Mouse (Mus musculus) kidney, adult 2 months (tissue): Measurements from ENCODE around the gene Hoxa13. TPM values are rescaled to one million over a fixed set of nuclear protein-coding genes. Genes with fewer than 3 reads are reported as not detected.

Experiments used
- DNase-seq: peaks from one replicate; pipeline ENCODE4 v3.0.0; 2021
- H3K27ac ChIP-seq: fragments of 200-500 bp; 2 replicates; pipeline ENCODE4 v1.5.1; 2012; ENCODE audit warnings: low read depth, low read length, control low read depth, inconsistent platforms; ENCODE audit not compliant: insufficient read depth
- H3K27me3 ChIP-seq: fragments of 200-500 bp; replicated peaks from 2 replicates; pipeline ENCODE4 v1.6.1; 2012; ENCODE audit warnings: mild to moderate bottlenecking, moderate library complexity, low read length, inconsistent platforms; ENCODE audit not compliant: control insufficient read depth, insufficient read depth
- H3K36me3 ChIP-seq: fragments of 200-500 bp; 2 replicates; pipeline ENCODE4 v1.6.1; 2012; ENCODE audit warnings: mild to moderate bottlenecking, moderate library complexity, low read length, inconsistent platforms; ENCODE audit not compliant: control insufficient read depth, insufficient read depth
- H3K4me1 ChIP-seq: fragments of 200-500 bp; 2 replicates; pipeline ENCODE4 v1.6.1; 2011; ENCODE audit warnings: low read length; ENCODE audit not compliant: control insufficient read depth, insufficient read depth
- H3K4me3 ChIP-seq: fragments of 200-500 bp; 2 replicates; pipeline ENCODE4 v1.5.1; 2011; ENCODE audit warnings: mild to moderate bottlenecking, low read depth, low read length, control low read depth; ENCODE audit not compliant: insufficient read depth
- CTCF ChIP-seq: fragments of 200-500 bp; conservative IDR thresholded peaks from 2 replicates; pipeline ENCODE4 v1.5.1; 2011; ENCODE audit warnings: low read depth, mild to moderate bottlenecking, control low read depth, low read length, moderate library complexity, mixed read lengths; ENCODE audit not compliant: insufficient read depth, insufficient read length
- POLR2A ChIP-seq: fragments of 200-500 bp; IDR thresholded peaks from one replicate; pipeline ENCODE4 v1.6.1; 2011; ENCODE audit warnings: low read depth, low read length, control low read depth
- WGBS: fragments of 180-500 bp; shearing (Covaris S2); methylation state at CpG from one replicate; pipeline ENCODE4 v1.1.7; 2018; 5-methylcytosine and 5-hydroxymethylcytosine counted together
- polyA plus RNA-seq: library from polyadenylated mRNA; depleted of rRNA; stranded (reverse); fragments of >200 nt; gene quantifications from 2 replicates; pipeline ENCODE4 v1.2.3, GENCODE M21; 2012

Gene Hoxa13
- polyA plus RNA-seq, 1 experiment = not detected

GRCm38 (mm10) chr6:52215771-52216535 is 44.7 kb downstream of the Hoxa13 start:
- DNase-seq = peak; percentile 64
- TF ChIP-seq CTCF (no peak), POLR2A (no peak)
- H3K4me3 ChIP-seq = peak overlapping the region; percentile 55
- H3K36me3 ChIP-seq = no peaks in the 10 kb centered on the region
- WGBS = 16% methylated on average over 30 of the region's 30 CpGs
- H3K27ac ChIP-seq = peak overlapping the region; percentile 94
- H3K4me1 ChIP-seq = 0 out of 2 replicates have a peak, but pooled peaks cover 12% of the 10 kb centered on the region
- H3K27me3 ChIP-seq = no peaks in the 10 kb centered on the region

- H3K4me3 ChIP-seq = no peak overlapping the region
- H3K4me1 ChIP-seq = 0 out of 2 replicates have a peak, but pooled peaks cover 14% of the 10 kb centered on the region
- peak overlapping the region; percentile 29; the same call in 1 of the 2 replicates for H3K27ac ChIP-seq
- no peaks in the 10 kb centered on the region for H3K27me3 ChIP-seq
- 66% methylated on average over 3 of the region's 3 CpGs for WGBS
- TF ChIP-seq CTCF = no peak
- no peak for TF ChIP-seq POLR2A
- H3K36me3 ChIP-seq = no peaks in the 10 kb centered on the region
- peak; percentile 24 for DNase-seq
Observed at GRCm38 (mm10) chr6:52215070-52215469, 45.6 kb downstream of the Hoxa13 start.

GRCm38 (mm10) chr6:52214271-52214670 is 46.4 kb downstream of the Hoxa13 start:
- no peaks in the 10 kb centered on the region for H3K27me3 ChIP-seq
- DNase-seq = peak; percentile 41
- H3K4me3 ChIP-seq = no peak overlapping the region
- WGBS = 43% methylated on average over 5 of the region's 5 CpGs
- H3K4me1 ChIP-seq = peaks cover 20% of the 10 kb centered on the region
- H3K36me3 ChIP-seq = no peaks in the 10 kb centered on the region
- TF ChIP-seq CTCF = no peak
- no peak for TF ChIP-seq POLR2A
- H3K27ac ChIP-seq = peak overlapping the region; percentile 40; the same call in 1 of the 2 replicates

- no peaks in the 10 kb centered on the region for H3K27me3 ChIP-seq
- TF ChIP-seq CTCF = no peak
- peak; percentile 86 for TF ChIP-seq POLR2A
- peak within 1 kb of the TSS; percentile 99 for H3K27ac ChIP-seq
- H3K4me1 ChIP-seq = peaks cover 21% of the 10 kb centered on the region
- peak within 1 kb of the TSS; percentile 87 for H3K4me3 ChIP-seq
- peak; percentile 93 for DNase-seq
- 3% methylated on average over 38 of the region's 38 CpGs for WGBS
- no peaks in the 10 kb centered on the region for H3K36me3 ChIP-seq
Observed at GRCm38 (mm10) chr6:52213119-52213986, 47.3 kb downstream of the Hoxa13 start, which contains the start of the genes Hoxa3 and Gm28308. Gene Hoxa3, minus strand, starts transcription at chr6:52213336. Gene Gm28308, minus strand, starts transcription at chr6:52213339.

- no peak for TF ChIP-seq CTCF
- 1% methylated on average over 22 of the region's 22 CpGs for WGBS
- peak; percentile 87 for DNase-seq
- Histone ChIP-seq H3K27me3 (no peaks in the 10 kb centered on the region), H3K27ac (peak overlapping the region; percentile 99), H3K36me3 (no peaks in the 10 kb centered on the region), H3K4me1 (peaks cover 21% of the 10 kb centered on the region), H3K4me3 (peak overlapping the region; percentile 87)
Observed at GRCm38 (mm10) chr6:52212556-52213118, 48.0 kb downstream of the Hoxa13 start.

GRCm38 (mm10) chr6:52211961-52212360 is 48.7 kb downstream of the Hoxa13 start:
- no peaks in the 10 kb centered on the region for H3K27me3 ChIP-seq
- DNase-seq = peak; percentile 55
- peak overlapping the region; percentile 99 for H3K27ac ChIP-seq
- H3K4me3 ChIP-seq = peak overlapping the region; percentile 87
- H3K36me3 ChIP-seq = no peaks in the 10 kb centered on the region
- H3K4me1 ChIP-seq = peaks cover 21% of the 10 kb centered on the region
- WGBS = 3% methylated on average over 13 of the region's 13 CpGs
- TF ChIP-seq CTCF = no peak
- TF ChIP-seq POLR2A = no peak
